Mouse (Mus musculus): Measurements from ENCODE around the gene Cebpa.

Cebpa gene

DNA sequence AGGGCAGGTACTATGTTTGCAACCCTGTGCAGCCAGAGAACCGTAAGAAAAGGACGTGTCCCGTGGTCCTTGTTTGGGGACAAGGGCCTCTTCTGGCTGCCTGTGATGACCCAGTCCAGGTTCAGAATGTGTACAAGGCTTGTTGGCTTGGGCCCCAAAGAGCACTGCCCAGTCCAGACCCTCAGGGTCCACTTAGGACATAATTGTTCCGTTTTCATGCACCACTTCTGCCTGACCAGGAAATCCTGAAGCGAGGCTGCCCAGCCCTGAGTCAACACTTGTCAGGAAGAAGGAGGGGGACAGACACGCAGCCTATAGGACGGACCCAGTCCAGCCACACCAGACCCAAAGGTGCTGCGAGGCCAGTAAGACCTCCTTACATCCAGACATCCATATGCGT is 26.0 kb downstream of the Cebpa start:
- no peak for DNase-seq (ENCODE audit: low read depth, low spot score)

DNA sequence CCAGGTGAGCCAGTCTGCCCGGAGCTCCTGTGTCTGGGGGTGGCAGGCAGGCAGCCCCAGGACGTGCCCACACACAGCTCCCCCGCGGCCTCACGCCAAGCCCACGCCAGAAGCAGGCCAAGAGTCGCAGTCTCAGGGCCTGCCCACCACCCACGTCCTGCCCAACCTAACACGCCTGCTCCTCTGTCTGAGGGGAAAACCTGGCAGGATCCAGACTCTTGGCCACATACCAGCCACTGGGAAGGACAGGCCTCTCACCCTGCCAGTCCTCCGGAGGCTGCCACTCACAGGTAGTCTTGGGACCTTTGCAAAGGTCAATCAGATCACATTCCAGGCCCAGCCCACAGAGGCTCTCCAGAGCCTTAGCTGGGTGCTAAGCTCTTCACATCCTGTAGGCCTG is 27.2 kb downstream of the Cebpa start:
- DNase-seq (ENCODE audit: low read depth, low spot score): no peak

DNA sequence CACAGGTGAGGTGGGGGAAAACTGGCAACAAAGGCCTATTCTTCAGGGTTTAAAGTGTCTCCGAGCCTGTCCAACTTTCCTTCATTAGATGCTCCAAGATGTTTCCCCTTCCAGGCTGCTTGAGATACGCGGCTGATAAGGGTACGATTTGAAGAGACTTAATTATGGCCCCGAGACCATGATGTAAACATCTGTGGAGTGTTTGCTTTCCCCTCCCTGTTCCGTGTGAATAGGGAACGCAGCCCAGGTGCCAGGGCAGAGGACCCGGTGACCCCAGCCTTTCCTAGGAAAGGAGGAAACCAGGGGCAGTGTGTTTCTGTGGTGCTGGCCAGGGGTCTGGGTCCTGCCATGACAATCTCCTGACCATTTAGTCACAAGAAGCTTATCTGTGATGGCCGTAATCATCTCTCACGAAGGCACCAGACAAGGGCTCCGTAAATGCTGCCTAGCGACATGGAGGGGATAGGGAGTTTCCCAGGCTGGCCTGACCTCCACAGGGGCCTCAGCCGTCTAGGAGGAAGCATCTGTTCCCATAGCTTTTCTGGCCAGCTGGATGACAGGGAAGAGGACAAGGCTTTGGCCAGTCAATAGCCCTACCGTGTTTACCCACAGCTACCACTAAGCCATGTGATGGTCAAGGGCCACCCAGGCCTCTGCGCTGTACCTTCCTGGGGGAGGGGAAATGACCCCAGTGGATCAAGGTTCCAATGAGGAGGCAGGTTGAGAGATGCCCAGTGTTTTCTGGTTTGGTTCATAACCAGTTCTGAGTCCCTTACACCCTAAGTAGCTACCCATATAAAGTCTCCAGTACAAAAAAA is 30.7 kb downstream of the Cebpa start:
- no peak for DNase-seq (ENCODE audit: low read depth, low spot score)

DNA sequence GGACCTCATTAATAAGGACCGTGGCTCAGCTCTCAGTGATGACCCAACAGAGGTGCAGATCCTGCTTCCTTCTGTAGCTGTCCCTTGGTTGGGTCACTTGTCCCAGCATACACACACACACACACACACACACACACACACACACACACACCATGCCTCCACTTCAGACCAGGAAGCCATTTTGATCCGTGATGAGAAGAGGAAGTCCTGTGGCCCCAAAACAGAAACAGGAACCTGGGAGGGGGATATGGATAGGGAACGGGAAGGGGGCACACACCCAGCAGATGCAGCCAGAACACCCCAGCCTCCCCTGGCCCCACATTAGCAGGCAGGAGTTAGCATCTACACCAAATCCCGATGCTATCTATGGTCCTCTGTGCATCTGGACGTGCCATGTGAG is 31.8 kb downstream of the Cebpa start:
- DNase-seq (ENCODE audit: low read depth, low spot score): no peak

DNA sequence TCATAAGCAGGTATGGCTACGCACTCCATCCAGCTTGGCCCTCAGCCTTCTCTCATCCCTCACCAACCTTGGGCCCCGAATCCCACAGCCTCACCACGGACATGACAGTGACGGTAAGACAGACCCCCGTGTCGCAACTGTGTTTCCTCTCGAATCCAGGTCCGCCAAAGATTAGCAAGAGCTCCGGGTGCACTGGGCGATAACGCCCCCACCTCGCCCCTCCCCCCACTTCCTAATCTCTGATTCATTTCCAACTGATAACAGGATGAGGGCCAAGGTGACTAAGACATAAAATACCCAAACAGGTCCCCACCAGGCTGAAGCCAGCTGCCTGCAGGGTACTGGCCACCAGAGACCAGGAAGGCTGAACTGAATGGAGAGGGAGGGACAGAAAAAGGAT is 35.4 kb downstream of the Cebpa start:
- DNase-seq (ENCODE audit: low read depth, low spot score): no peak

DNA sequence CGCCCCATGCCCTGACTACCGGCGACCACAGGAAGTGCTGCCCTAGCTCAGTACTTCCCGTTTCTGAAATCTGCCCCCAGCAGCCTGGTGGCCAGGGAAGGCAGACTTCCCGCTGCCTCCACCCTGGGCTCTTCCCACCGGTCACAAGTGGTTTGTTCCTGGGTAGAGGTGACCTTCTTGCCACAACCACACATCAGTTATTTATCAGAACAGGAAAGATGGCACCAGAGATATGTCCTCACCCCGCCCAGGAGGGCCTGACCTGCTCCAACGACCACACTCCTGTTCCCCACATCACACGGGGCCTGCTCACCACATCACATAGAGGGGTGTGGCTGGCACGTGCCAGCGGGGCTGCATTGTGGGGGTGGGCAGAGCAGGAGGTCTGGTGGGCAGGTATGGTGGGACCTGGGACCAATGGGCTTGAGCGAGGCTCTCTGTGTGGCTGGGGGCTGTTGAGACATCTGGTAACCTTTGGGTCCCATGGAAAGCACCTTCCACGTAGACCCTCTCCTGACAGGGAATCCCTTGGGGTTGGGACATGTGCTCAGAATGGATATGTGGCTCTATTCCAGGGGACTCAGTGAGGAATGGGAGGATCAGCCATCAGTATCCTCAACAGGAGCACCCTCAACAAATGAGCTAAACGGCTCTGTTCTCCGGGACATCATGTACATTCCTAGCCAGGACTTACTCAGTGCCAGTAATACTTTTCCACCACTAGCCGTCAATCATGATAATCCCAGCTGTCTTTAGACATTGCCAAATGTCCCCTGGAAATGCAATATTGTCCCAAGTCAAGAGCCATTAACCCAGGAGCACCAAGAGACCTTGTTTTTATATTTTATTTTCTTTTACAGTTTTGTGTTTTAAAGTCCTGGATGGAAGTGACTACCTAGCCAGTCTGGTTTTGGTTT is 37.7 kb downstream of the Cebpa start:
- DNase-seq (ENCODE audit: low read depth, low spot score): no peak

DNA sequence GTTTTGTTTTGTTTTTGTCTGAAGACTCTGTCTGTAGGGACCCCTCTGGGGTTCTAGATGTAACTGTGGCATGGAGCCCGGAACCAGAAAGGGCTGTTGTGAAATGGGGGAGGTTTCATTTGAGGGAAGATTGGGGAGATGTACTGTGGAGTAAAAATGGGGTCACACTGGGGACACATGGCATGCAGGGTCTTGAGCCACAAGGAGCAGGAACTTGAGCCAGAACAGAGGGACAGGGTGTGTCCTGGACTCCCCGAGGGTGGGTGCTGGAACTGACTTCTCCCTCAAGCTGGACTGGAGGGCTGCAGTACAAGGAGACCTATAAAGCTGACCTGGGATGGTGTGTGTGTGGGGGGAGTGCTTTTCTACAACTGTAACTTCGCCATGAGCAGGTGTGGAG is 38.4 kb downstream of the Cebpa start:
- DNase-seq (ENCODE audit: low read depth, low spot score): no peak

DNA sequence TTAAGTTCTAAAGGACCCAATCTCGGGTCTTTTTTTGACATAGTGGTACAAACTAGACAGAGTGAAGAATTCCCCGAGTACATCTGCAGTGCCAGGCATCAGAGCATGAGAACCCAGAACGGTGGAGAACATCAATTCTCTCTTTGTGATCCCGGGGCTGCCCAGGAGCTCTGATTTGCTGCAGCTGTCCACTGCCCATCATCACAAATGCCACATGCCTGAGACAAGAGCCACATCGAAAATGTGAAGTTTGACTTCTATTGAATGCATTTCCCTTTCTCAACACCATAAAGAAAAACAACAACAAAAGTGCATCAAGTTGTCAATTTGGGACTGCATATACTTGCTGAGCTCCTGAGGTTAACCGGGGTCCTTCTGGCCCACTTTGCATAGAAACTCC is 43.4 kb downstream of the Cebpa start:
- DNase-seq (ENCODE audit: low read depth, low spot score): no peak

DNA sequence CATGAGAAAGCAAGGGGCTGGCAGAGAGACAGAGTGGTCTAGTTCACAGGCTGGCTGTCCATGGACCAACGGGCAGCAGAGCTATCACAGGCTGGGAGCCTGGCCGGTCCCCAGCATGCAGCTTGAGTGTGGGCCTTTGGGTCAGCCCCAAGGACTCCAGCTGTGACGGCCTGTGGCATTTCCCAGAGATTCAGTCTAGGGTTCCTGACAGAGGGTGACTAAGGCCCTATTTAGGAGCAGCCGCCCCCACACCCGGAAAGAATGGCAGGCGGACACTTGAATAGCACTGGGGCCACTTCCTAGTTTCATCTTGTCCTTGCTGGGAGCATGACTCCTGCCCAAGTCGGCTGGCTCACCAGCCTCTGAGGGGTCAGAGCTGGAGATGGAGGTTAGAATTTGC is 44.5 kb downstream of the Cebpa start:
- DNase-seq (ENCODE audit: low read depth, low spot score): no peak

DNA sequence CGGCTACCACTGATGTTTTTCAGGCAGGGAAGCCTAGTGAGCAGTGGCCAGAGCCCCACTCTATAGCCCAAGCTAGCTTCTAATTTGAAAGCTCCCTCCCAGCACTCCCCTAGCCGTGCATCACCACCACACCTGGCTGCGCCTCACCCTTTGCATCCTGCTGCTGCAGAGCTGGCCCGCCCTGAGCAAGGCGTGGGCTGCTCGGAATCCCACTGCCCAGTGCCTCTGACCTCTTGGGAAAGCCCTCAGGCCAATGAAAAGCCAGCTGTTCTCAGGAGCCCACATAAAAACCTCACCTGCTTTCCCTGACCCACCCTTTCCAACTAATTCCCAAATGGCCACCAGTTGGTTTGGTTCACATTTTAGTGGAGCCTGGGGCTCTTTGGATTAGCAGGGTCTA is 45.0 kb downstream of the Cebpa start:
- DNase-seq (ENCODE audit: low read depth, low spot score): no peak

DNA sequence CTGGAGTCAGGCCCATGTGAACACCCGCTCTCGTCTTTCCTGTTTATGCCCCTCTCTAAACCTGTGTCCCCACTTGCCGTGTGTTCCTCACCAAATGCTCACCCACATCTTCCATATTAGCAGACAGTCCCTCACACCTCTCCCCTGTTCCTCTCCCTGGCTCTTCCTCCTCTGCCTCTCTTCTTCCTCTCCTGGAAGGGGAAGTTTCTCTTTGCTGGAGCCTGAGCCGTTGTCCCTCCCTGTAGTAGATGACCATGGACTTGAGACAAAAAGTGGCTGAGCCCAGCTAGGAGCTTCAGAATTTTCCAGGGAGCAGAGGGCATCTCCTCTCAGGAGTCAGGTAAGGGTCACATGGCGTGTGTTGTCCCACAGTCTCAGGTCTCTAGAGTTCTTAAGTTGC is 47.9 kb downstream of the Cebpa start:
- no peak for DNase-seq (ENCODE audit: low read depth, low spot score)

DNA sequence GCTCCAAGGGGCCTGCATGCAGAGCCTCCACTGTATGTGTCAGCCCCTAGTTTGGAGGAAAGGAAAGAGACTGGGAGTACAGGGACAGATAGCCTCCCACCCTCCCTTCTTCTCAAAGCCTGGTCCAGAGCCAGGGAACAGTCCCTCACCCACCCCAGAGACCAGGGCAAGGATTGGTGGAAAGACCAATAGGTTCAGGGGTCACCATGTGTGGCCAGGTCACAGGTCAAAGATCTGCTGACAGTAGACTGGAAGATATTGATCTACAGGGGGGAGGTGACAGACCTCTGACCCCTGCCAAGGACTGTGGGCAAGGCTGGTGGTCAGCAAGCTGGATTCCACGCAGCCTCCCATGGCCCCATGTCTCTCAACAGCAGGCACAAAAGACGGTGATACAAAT is 48.8 kb downstream of the Cebpa start:
- DNase-seq (ENCODE audit: low read depth, low spot score): no peak

DNA sequence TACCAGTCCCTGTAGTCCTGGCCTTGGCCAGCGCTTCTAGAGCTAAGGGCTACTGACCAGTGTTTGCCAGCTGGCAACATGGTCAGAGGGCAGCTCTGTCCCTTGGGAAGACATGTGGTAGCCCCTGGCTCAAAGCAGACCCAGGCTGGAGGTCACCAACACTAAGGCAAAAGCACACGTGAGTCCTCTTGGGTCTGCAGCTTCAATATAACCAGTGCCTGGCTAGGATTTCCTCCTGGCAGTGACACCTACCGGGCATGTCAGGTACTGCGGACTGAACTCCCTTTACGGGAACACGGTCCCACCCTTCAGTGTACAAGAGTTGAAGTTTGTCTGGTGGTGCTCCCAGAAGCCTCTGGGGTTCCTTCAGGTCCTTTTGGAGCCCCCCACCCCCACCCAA is 50.2 kb downstream of the Cebpa start:
- peak; percentile 87 for DNase-seq (ENCODE audit: low read depth, low spot score)
